Mouse (Mus musculus) layer of hippocampus, postnatal 10 days (tissue): ENCODE measurements around the gene Mansc4. TPM values are rescaled to one million over a fixed set of nuclear protein-coding genes. Genes with fewer than 3 reads are reported as not detected.

Source experiments
- DNase-seq, 2 experiments: peaks; one replicate each; pipeline ENCODE4 v3.0.0; 2021; ENCODE audit warnings: low spot score in 2 of 2
- long read RNA-seq: library from polyadenylated mRNA; stranded (forward); transcript quantifications from one replicate; pipeline ENCODE4 v2.0.0, GENCODE M21; 2023
- total RNA-seq, 2 experiments: library from RNA; stranded (reverse); gene quantifications; 2 replicates each; pipeline ENCODE4 v1.2.3; 2021

The Mansc4 gene
- total RNA-seq: under 1 TPM in 1 of 2 experiments, not detected in 1; 0.87 TPM
- long read RNA-seq, partial matches to known transcripts: 0 of 1 reads
- long read RNA-seq, other reads (novel, unspliced or antisense): 0 of 1 reads

DNA sequence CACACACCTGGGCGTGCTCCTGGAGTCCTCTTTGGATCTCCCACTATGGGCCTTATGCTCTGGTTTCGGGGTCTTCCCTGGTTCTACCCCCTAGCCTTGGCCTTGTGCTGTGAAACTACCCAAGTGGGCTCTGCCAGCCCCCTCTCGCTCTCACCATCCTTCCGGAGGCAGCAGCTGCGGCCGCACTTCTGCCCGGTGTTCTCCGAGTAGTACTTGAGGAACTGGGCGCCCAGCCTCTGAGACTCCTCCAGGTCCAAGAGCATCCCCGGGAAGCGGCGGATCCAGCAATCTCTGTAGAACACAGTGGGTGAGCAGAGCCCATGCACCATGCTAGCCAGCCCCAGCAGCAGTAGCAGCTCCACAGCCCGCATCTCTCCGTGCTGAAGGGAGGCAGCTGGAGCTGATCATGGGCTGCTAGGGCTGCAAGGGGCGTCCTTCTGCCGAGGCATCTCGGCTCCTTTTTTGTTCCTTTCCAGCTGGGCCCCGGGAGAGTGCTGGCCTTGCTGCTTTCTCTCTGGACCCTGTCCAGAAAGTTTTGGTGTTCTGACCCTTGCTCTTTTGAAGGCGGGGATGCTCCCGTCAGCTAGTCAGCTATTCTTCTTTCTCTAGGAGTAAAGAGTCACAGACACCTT is at the start of gene Mansc4:
Gene Mansc4, minus strand, starts transcription at position 439 of the 632 bp plus-strand sequence.
- peak in 1 of 2 experiments; percentile 25 for DNase-seq

- DNase-seq: no peak
These were observed 40.4 kb upstream of the Mansc4 start for GRCm38 (mm10) chr6:147127239-147127638.

DNA sequence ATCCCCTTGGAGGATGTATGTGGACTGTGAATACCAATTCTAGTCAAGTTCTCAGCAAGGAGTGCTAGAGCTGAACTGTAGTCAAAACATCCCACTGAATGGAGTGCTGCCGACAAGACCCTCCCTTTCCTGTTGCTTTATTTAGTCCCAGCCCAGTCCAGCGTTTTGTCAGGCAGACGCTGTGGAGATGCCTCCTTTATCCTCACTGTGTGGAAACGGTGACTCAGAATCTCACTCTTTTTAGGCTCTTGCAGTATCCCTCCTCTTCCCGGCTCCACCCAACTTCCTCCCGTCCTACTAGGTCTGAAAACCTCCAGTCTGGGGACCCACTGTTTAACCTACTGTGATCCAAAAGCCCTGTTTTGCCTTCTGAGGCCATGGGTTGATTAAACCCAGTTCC is 34.5 kb upstream of the Mansc4 start:
- no peak for DNase-seq

DNA sequence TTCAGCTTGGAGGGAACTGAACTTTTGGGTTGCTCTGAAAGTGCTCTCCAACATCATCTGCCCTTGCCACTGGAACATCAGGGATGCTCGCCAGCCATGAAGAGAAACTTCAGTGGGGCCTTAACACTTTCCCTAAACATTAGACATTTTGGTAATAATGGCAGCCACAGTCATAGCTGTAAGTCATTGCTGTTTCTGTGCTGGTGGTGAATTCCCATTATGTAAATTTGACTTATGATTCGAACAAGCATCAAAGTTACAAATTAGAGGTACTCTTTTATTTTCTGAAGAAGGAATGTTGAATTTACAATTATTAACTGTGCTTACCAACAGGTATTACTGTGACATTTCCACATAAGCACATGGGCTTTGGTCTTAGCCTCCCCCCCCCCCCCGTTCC is 31.4 kb upstream of the Mansc4 start:
- DNase-seq: no peak

GRCm38 (mm10) chr6:147117764-147118163 is 30.9 kb upstream of the Mansc4 start:
- no peak for DNase-seq

GRCm38 (mm10) chr6:147116579-147116978 is 29.7 kb upstream of the Mansc4 start:
- DNase-seq: peak; percentile 91 to 92

- DNase-seq: no peak
These were observed 22.5 kb upstream of the Mansc4 start for GRCm38 (mm10) chr6:147109283-147109682.

GRCm38 (mm10) chr6:147106716-147107115 is 19.9 kb upstream of the Mansc4 start:
- DNase-seq: no peak

DNA sequence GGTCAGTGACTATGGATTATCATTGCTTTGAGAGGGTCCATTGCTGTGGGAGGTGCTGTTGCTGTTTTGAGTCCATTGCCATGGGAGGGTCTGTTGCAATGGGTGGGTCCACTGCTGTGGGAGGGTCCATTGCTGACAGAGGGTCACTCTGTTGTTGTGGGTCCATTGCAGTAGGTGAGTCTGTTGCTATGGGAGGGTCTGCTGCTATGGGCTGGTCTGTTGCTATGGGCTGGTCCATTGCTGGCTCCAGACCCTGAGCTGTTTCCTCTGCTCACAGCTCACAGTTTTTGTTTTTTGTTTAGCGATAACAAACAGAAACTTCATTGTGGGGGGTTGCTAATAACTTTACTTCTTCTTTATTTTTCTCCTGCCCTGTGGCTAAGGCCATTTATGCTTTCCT is 18.7 kb upstream of the Mansc4 start:
- no peak for DNase-seq

GRCm38 (mm10) chr6:147102293-147102692 is 15.5 kb upstream of the Mansc4 start:
- DNase-seq: no peak

DNA sequence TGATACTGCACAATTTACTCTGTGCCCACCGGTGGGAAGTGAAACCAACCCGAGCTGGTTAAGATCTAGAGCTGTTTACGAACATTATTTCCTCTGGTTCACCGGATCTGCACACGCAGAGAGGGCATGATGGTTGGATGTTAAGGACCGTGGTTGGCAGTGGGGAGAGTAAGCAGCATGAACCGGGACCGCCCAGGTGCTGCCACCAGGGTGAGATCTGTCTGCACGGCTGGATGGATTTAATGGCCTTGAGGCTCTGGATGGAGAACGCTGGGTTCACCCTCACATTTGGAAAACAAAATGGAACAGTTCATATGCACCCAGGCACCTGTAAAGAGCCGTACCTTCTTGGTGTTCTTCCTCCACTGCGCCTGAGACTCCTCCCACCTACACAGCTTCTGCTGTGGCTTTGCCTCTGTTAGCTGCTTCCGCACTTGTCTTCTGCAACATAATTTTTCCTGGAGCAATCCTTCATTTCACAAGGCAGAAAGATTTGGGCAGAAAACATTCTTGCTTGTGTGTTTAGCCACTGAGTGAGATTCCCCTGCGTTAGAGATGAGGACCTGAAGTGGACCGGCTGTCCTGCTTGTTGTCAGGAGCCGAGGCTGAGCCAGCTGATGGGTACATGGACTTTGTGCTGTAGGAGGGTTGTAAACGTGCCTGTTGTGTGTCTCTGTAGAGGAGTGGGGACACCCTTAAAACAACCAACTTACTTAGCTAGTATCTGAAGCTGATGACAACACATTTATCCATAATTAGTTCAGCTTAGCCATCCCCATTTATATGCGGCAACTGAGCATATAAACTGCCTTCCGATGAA is 12.8 kb upstream of the Mansc4 start:
- DNase-seq: no peak

GRCm38 (mm10) chr6:147097346-147097929 is 10.6 kb upstream of the Mansc4 start:
- no peak for DNase-seq

- DNase-seq: no peak
These were observed 10.1 kb upstream of the Mansc4 start for GRCm38 (mm10) chr6:147096934-147097333.

- DNase-seq: no peak
These were observed 9.3 kb upstream of the Mansc4 start for GRCm38 (mm10) chr6:147096109-147096508.

DNA sequence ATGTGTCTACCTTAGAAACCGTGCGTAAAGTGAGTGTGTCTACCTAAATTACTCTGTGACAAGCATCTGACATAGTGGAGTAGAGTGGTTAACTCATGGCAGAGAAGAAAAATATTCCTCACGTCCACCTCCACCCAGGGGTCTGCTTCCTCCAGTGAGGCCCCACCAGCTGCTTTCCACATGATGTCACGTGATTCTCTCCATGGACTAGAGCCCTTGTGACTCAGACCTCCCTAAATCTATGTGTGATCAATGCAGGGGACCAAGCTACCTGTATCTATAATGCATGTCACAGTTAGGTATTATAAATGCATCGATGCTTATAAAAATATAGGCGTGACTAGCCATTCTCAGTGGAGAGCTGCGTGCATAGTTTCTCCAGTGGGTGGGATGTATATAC is 7.9 kb upstream of the Mansc4 start:
- no peak for DNase-seq

GRCm38 (mm10) chr6:147092136-147092535 is 5.3 kb upstream of the Mansc4 start:
- DNase-seq: peak; percentile 61 to 74

GRCm38 (mm10) chr6:147091136-147092120 is 4.6 kb upstream of the Mansc4 start, which contains the start of gene Klhl42:
Gene Klhl42 (plus strand): TSS chr6:147091379.
- peak; percentile 67 to 77 for DNase-seq

GRCm38 (mm10) chr6:147090191-147090590 is 3.4 kb upstream of the Mansc4 start:
- DNase-seq: peak; percentile 16 to 27

DNA sequence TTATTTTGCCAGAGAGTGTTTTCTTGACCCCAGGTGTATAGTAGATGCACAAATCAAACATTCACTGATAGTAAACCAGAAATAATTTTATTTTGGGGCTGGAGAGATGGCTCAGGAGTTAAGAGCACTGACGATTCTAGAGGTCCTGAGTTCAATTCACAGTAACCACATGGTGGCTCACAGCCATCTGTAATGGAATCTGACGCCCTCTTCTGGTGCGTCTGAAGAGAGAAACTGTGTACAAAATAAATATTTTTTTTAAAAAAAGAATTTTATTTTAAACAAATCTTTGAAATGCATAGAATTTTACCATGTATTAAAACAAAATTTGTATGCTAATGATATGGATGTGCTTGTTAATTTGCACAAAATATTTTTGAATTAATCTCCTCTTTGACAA is 1.7 kb upstream of the Mansc4 start:
- no peak for DNase-seq

GRCm38 (mm10) chr6:147087736-147088135 is 904 bp upstream of the Mansc4 start:
- no peak for DNase-seq
